Mouse (Mus musculus): ENCODE measurements around the gene Slc37a1. TPM values are rescaled to one million over a fixed set of nuclear protein-coding genes. Genes with fewer than 3 reads are reported as not detected.

The Slc37a1 gene
- polyA plus RNA-seq, 1 experiment from 2014 or later = 6.7 TPM

- no peaks in the 10 kb centered on the region for H3K9me3 ChIP-seq
- no peaks in the 10 kb centered on the region for H3K36me3 ChIP-seq
- no peaks in the 10 kb centered on the region for H3K27me3 ChIP-seq (replicated peaks)
- no peak overlapping the region for H3K4me3 ChIP-seq
- H3K4me2 ChIP-seq = no peak overlapping the region
- H3K27ac ChIP-seq (replicated peaks) = peak overlapping the region; percentile 1; the same call in 1 of the 2 replicates
- 64% methylated on average over 7 of the region's 7 CpGs for WGBS
- H3K9ac ChIP-seq = no peak overlapping the region
- H3K4me1 ChIP-seq = peaks cover 31% of the 10 kb centered on the region
- no peak for ATAC-seq (ENCODE audit: extremely low read depth, insufficient number of reproducible peaks, low FRiP score, low TSS enrichment)
These were observed 21.8 kb downstream of the Slc37a1 start for GRCm38 (mm10) chr17:31308291-31308816.

GRCm38 (mm10) chr17:31309281-31309793, 22.7 kb downstream of the Slc37a1 start:
- WGBS = 56% methylated on average over 6 of the region's 6 CpGs
- H3K9me3 ChIP-seq = no peaks in the 10 kb centered on the region
- no peak overlapping the region for H3K27ac ChIP-seq (replicated peaks)
- no peaks in the 10 kb centered on the region for H3K36me3 ChIP-seq
- no peaks in the 10 kb centered on the region for H3K27me3 ChIP-seq (replicated peaks)
- no peak for ATAC-seq (ENCODE audit: extremely low read depth, insufficient number of reproducible peaks, low FRiP score, low TSS enrichment)
- H3K4me1 ChIP-seq = peaks cover 31% of the 10 kb centered on the region
- H3K4me3 ChIP-seq = no peak overlapping the region
- H3K4me2 ChIP-seq = no peak overlapping the region
- no peak overlapping the region for H3K9ac ChIP-seq

DNA sequence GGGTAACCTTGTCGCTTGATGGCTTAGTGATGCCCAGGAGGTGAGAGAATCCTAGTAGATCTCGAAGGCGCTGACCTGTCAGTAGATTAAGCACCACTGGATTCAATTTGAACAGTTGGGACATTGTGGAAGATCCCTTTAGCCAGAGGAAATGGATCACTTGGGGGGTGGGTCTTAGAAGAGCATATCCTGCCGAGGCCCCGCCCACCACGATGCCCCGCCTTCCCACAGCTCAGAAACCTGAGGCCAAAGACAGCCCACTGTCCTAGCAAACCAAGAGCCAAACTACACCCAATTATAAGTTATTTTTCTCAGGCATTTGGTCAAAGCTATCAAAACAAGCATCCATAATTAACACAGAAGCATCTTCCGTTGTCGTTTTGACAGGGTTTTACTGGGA, 24.5 kb downstream of the Slc37a1 start:
- no peaks in the 10 kb centered on the region for H3K9me3 ChIP-seq
- 68% methylated on average over 9 of the region's 9 CpGs for WGBS
- H3K4me1 ChIP-seq = peaks cover 28% of the 10 kb centered on the region
- H3K4me3 ChIP-seq = no peak overlapping the region
- no peak overlapping the region for H3K4me2 ChIP-seq
- H3K36me3 ChIP-seq = no peaks in the 10 kb centered on the region; the same call in 1 of the 2 replicates
- no peaks in the 10 kb centered on the region for H3K27me3 ChIP-seq (replicated peaks)
- no peak overlapping the region for H3K9ac ChIP-seq
- H3K27ac ChIP-seq (replicated peaks) = no peak overlapping the region
- no peak for ATAC-seq (ENCODE audit: extremely low read depth, insufficient number of reproducible peaks, low FRiP score, low TSS enrichment)

- WGBS = 78% methylated on average over 10 of the region's 10 CpGs
- Histone ChIP-seq H3K4me3 (no peak overlapping the region), H3K27me3 (replicated peaks) (no peaks in the 10 kb centered on the region), H3K4me2 (no peak overlapping the region), H3K4me1 (peaks cover 29% of the 10 kb centered on the region), H3K27ac (replicated peaks) (no peak overlapping the region), H3K9ac (no peak overlapping the region), H3K36me3 (no peaks in the 10 kb centered on the region; the same call in 1 of the 2 replicates), H3K9me3 (no peaks in the 10 kb centered on the region)
- ATAC-seq (ENCODE audit: extremely low read depth, insufficient number of reproducible peaks, low FRiP score, low TSS enrichment) = no peak
These were observed 26.1 kb downstream of the Slc37a1 start for GRCm38 (mm10) chr17:31312648-31313047.

DNA sequence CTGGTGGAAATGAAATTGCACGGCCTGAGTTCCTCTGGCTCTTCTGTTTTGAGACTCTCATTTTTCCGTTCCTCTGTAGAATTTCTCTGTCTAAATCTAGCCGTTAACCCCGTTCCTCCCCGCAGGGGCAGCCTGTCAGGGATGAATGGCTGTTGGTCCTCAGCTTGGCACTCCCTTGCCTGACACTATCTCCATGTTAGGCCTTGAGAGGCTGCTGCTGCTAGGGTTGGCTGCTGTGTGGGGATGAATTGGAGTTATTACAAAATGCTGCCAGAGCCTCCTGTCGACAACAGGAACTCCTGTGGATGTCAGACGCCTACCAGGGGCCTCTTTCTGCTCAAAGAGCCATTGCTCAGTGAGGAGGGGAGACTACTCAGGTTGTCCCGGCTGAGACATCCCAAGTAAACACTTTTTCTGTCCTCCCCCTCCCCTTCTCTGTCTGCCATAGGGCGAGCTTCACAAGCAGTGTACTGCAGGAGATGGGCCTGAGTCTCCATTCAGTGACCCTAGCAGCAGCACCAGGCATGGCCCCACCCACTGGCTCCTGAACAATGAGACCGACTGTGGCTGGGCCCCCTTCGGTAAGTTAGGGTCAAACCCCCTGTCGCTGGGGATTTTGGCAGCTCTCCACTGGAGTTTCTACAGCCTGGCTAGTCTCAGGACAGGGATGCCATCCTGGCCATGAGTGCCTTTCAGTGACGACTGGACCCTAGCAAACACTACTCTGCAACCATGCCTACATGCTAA, 28.6 kb downstream of the Slc37a1 start:
- H3K4me3 ChIP-seq = no peak overlapping the region
- no peaks in the 10 kb centered on the region for H3K9me3 ChIP-seq
- H3K9ac ChIP-seq = peak overlapping the region; percentile 55; the same call in 1 of the 2 replicates
- peaks cover 18% of the 10 kb centered on the region for H3K4me1 ChIP-seq
- no peak overlapping the region for H3K4me2 ChIP-seq
- no peak for ATAC-seq (ENCODE audit: extremely low read depth, insufficient number of reproducible peaks, low FRiP score, low TSS enrichment)
- no peaks in the 10 kb centered on the region for H3K27me3 ChIP-seq (replicated peaks)
- H3K36me3 ChIP-seq = no peaks in the 10 kb centered on the region; the same call in 1 of the 2 replicates
- 19% methylated on average over 13 of the region's 13 CpGs for WGBS
- peak overlapping the region; percentile 71 for H3K27ac ChIP-seq (replicated peaks)

DNA sequence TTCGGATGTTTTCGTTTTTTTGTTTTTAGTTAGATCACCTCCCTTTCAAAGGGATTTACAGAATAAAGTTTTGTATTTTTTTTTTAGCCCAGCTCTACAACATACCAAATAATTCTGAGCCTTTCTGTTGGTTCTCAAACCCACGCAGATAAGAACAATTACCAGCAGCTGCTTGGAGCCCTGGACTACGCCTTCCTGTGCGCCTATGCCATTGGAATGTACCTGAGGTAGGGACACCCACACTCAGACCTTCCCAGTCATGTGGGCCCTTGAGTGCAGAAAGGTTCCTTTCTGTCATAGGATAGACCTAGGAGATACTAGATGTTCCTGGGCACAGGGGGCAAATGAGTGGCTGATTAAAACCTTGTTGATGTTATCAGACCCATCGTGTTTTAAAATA, 29.4 kb downstream of the Slc37a1 start:
- ATAC-seq (ENCODE audit: extremely low read depth, insufficient number of reproducible peaks, low FRiP score, low TSS enrichment) = no peak
- Histone ChIP-seq H3K9ac (no peak overlapping the region), H3K4me2 (no peak overlapping the region), H3K9me3 (no peaks in the 10 kb centered on the region), H3K4me1 (peaks cover 18% of the 10 kb centered on the region), H3K27me3 (replicated peaks) (no peaks in the 10 kb centered on the region), H3K4me3 (no peak overlapping the region), H3K36me3 (no peaks in the 10 kb centered on the region; the same call in 1 of the 2 replicates), H3K27ac (replicated peaks) (peak overlapping the region; percentile 71)
- 56% methylated on average over 6 of the region's 6 CpGs for WGBS

GRCm38 (mm10) chr17:31316998-31317397, 30.4 kb downstream of the Slc37a1 start:
- Histone ChIP-seq H3K36me3 (no peaks in the 10 kb centered on the region; the same call in 1 of the 2 replicates), H3K9me3 (no peaks in the 10 kb centered on the region), H3K4me3 (no peak overlapping the region), H3K4me2 (no peak overlapping the region), H3K9ac (no peak overlapping the region), H3K27ac (replicated peaks) (no peak overlapping the region), H3K4me1 (peaks cover 25% of the 10 kb centered on the region), H3K27me3 (replicated peaks) (no peaks in the 10 kb centered on the region)
- no peak for ATAC-seq (ENCODE audit: extremely low read depth, insufficient number of reproducible peaks, low FRiP score, low TSS enrichment)
- 76% methylated on average over 3 of the region's 3 CpGs for WGBS

GRCm38 (mm10) chr17:31317521-31318272, 31.1 kb downstream of the Slc37a1 start:
- H3K36me3 ChIP-seq = no peaks in the 10 kb centered on the region; the same call in 1 of the 2 replicates
- no peaks in the 10 kb centered on the region for H3K27me3 ChIP-seq (replicated peaks)
- no peaks in the 10 kb centered on the region for H3K9me3 ChIP-seq
- no peak overlapping the region for H3K9ac ChIP-seq
- H3K4me1 ChIP-seq = peaks cover 25% of the 10 kb centered on the region
- ATAC-seq (ENCODE audit: extremely low read depth, insufficient number of reproducible peaks, low FRiP score, low TSS enrichment) = no peak
- H3K4me3 ChIP-seq = no peak overlapping the region
- H3K27ac ChIP-seq (replicated peaks) = no peak overlapping the region
- WGBS = 40% methylated on average over 22 of the region's 22 CpGs
- no peak overlapping the region for H3K4me2 ChIP-seq

DNA sequence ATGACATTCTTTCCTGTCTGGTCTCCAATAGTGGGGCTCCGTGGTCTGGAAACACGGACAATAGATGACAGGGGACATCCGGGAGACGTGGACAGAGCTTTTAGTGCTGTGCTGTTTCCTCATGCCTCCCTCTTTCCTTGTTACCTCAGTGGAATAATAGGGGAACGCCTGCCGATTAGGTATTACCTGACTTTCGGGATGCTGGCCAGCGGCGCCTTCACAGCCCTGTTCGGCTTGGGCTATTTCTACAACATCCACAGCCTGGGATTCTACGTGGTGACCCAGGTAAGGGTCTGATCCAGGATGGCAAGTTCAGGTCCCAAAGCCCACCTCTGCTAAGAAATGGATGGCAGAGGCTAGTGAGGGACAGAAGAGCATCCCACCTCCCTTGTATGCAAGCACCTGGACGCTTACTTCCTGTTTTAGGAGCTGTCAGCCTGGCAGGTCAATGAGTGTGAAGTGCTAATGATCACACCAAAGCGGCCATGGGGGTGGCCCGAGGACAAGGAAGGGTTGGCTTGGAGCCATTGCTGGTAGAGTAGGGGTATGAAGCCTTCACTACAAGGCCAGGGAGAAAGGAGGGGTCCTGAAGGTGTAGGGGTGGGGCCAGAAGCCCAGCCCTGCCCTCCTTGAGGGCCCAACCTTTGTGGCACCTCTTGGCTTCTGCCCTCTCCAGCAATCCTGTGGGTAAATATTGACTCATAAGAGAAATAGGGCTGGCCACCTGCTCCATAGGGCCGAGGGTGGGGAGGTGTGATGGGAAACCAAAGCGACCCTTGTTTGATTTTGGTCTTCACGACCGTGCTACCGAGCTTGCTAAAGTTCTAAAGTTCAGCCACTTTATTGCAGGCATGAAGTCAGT, 32.5 kb downstream of the Slc37a1 start:
- no peaks in the 10 kb centered on the region for H3K27me3 ChIP-seq (replicated peaks)
- peaks cover 25% of the 10 kb centered on the region for H3K4me1 ChIP-seq
- H3K4me3 ChIP-seq = no peak overlapping the region
- no peaks in the 10 kb centered on the region; the same call in 1 of the 2 replicates for H3K36me3 ChIP-seq
- H3K9ac ChIP-seq = no peak overlapping the region
- H3K9me3 ChIP-seq = no peaks in the 10 kb centered on the region
- WGBS = 88% methylated on average over 19 of the region's 19 CpGs
- H3K4me2 ChIP-seq = no peak overlapping the region
- H3K27ac ChIP-seq (replicated peaks) = no peak overlapping the region
- ATAC-seq (ENCODE audit: extremely low read depth, insufficient number of reproducible peaks, low FRiP score, low TSS enrichment) = no peak

DNA sequence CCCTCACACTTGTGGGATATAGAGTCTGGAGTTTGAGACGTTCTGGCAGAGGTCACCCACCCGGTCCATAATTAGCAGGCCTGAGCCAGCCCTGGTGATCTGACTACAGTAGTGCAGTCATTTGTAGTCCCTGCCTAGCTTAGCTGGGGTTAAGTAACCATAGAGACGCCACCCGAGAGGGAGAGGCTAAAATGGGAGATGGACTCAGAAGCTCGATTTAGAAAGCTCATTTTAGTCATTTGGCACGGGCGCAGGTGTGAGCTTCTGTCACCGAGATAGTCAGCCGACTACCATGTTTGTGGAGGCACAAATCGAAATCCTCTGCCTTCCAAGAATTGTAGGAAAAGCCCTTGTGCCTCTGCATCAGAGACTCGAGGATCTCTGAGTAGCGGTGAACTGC, 34.8 kb downstream of the Slc37a1 start:
- no peaks in the 10 kb centered on the region for H3K27me3 ChIP-seq (replicated peaks)
- H3K36me3 ChIP-seq = no peaks in the 10 kb centered on the region
- WGBS = 62% methylated on average over 12 of the region's 12 CpGs
- no peak overlapping the region for H3K4me2 ChIP-seq
- no peaks in the 10 kb centered on the region for H3K9me3 ChIP-seq
- no peak overlapping the region for H3K9ac ChIP-seq
- no peak overlapping the region for H3K4me3 ChIP-seq
- H3K27ac ChIP-seq (replicated peaks) = no peak overlapping the region
- H3K4me1 ChIP-seq = peaks cover 11% of the 10 kb centered on the region
- no peak for ATAC-seq (ENCODE audit: extremely low read depth, insufficient number of reproducible peaks, low FRiP score, low TSS enrichment)

Data from heart, embryonic 13.5 days (tissue).